Comparison of ENCODE assay signal across 20 mouse cellular contexts in the genomic region with DNA sequence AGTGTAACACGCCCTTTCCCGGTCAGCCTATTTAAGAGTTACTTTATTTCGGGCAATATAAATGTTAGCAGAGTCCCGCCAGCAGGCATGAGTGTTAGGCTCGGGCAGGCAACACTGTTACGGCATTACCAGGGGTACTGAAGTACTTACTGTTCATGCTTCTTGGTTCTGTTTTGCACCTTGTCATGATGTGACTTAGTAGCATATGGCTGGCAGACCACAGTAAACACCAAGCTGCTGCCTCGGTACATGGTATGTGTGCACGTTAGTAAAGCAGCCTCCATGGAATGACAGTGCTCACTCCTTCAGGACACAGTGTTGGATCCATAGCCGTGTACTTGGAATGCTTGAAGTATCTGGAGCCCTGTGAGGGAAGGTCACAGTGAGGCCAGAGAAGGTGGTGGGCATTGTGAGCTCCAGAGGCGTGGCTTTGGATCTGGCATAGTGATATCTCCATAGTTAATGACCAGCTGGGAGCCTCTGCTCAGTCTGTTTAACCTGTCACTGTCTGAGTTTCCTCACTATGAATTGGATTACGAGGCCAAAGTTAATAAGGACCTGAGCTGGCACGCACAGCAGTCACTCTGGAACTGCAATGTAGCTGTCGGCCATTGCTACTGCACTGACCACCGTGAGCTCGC. TPM values are rescaled to one million over a fixed set of nuclear protein-coding genes. Genes with fewer than 3 reads are reported as not detected.
DNase-seq lines count a peak whose midpoint lies in the region; ATAC-seq lines count a peak whose summit lies in the region.
"Had no signal": no experiment of that assay in that cellular context is flagged by ENCODE, and none has a peak within 500 bp of the region (broad histone marks: within the 10 kb centered on the region; RNA-seq: fewer than 3 reads in every experiment).

No protein-coding gene starts in this region.

- H3K4me3 ChIP-seq in heart, embryonic 12.5 days: no peak overlapping the region
- H3K4me3 ChIP-seq in megakaryocyte, embryonic 14.5 days (replicated peaks): peak overlapping the region; percentile 8
- H3K4me3 ChIP-seq: embryonic facial prominence, embryonic 15.5 days; limb, embryonic 12.5 days; lung, embryonic 15.5 days; midbrain, embryonic 12.5 days had no signal

- 0 out of 2 replicates have a peak overlapping the region, but pooled peaks have one; percentile 12 for H3K9ac ChIP-seq in heart, embryonic 12.5 days
- H3K9ac ChIP-seq: embryonic facial prominence, embryonic 15.5 days; limb, embryonic 12.5 days; liver, embryonic 14.5 days; lung, embryonic 15.5 days; midbrain, embryonic 12.5 days had no signal

- H3K27me3 ChIP-seq in heart, embryonic 12.5 days (replicated peaks): no peaks in the 10 kb centered on the region
- no peaks in the 10 kb centered on the region for H3K27me3 ChIP-seq in megakaryocyte, embryonic 14.5 days (replicated peaks)
- H3K27me3 ChIP-seq: embryonic facial prominence, embryonic 15.5 days; limb, embryonic 12.5 days; lung, embryonic 15.5 days; midbrain, embryonic 12.5 days had no signal

- H3K4me2 ChIP-seq in heart, embryonic 12.5 days: no peak overlapping the region
- H3K4me2 ChIP-seq: embryonic facial prominence, embryonic 15.5 days; limb, embryonic 12.5 days; lung, embryonic 15.5 days; midbrain, embryonic 12.5 days had no signal

- no peaks in the 10 kb centered on the region; the same call in 1 of the 2 replicates for H3K36me3 ChIP-seq in heart, embryonic 12.5 days
- peaks cover 44% of the 10 kb centered on the region for H3K36me3 ChIP-seq in megakaryocyte, embryonic 14.5 days (replicated peaks; ENCODE audit: low read length)
- H3K36me3 ChIP-seq: embryonic facial prominence, embryonic 15.5 days; lung, embryonic 15.5 days; midbrain, embryonic 12.5 days had no signal

- H3K9me3 ChIP-seq in heart, embryonic 12.5 days (replicated peaks): no peaks in the 10 kb centered on the region
- H3K9me3 ChIP-seq in megakaryocyte, embryonic 14.5 days: no peaks in the 10 kb centered on the region
- H3K9me3 ChIP-seq: embryonic facial prominence, embryonic 15.5 days; limb, embryonic 12.5 days; lung, embryonic 15.5 days; midbrain, embryonic 12.5 days had no signal

- no peak overlapping the region for H3K27ac ChIP-seq in heart, embryonic 12.5 days (ENCODE audit: poor library complexity, severe bottlenecking)
- H3K27ac ChIP-seq: embryonic facial prominence, embryonic 15.5 days; limb, embryonic 12.5 days; liver, embryonic 14.5 days; lung, embryonic 15.5 days; macrophage; midbrain, embryonic 12.5 days; stomach, postnatal 0 days had no signal

- 77% methylated on average over 15 of the region's 15 CpGs for WGBS in heart, embryonic 12.5 days

- no peak for DNase-seq in heart, adult 9 months (ENCODE audit: low spot score in 2 of 2)
- DNase-seq in kidney, adult 9 months: peak; percentile 87
- DNase-seq in urinary bladder, adult 2 months (ENCODE audit: low spot score): no peak
- no peak for DNase-seq in layer of hippocampus, adult 9-10 months (ENCODE audit: low spot score)
- DNase-seq: adrenal gland, postnatal 10 days; cerebellum, postnatal 10 days; heart, postnatal 36 days; retina, postnatal 1 day; right cerebral cortex, postnatal 4 days had no signal

- ATAC-seq in heart, embryonic 12.5 days (ENCODE audit: insufficient number of reproducible peaks, low FRiP score): no peak
- ATAC-seq in megakaryocyte, adult 5-6 weeks (ENCODE audit: poor library complexity, severe bottlenecking): no peak
- ATAC-seq: hindbrain, embryonic 16.5 days had no signal

- H3K4me1 ChIP-seq in heart, embryonic 12.5 days (replicated peaks): peaks cover 58% of the 10 kb centered on the region
- H3K4me1 ChIP-seq in megakaryocyte, embryonic 14.5 days: peaks cover 86% of the 10 kb centered on the region

RNA-seq across cellular contexts. Expression of gene Med13l, which starts 36.1 kb away (rescaled TPM):
- polyA plus RNA-seq in heart, embryonic 12.5 days (2016; fragmentation: Nextera tagmentation; extraction: Ambion mirVana): 10.0 and 10.8 TPM in 2 replicates
- 3.6 and 10.3 TPM in 2 replicates for polyA plus RNA-seq in megakaryocyte, embryonic 14.5 days (2012; ENCODE audit: insufficient read depth, low replicate concordance)
- total RNA-seq in megakaryocyte, adult 5-6 weeks (2015): 25.6 and 30.7 TPM in 2 replicates
- total RNA-seq in megakaryocyte, adult 5-6 weeks (2017): 21.5 and 31.8 TPM in 2 replicates
- polyA plus RNA-seq in urinary bladder, adult 2 months (2012; rRNA removed): 9.9 and 16.1 TPM in 2 replicates
